Comparison of ENCODE assay signal across 8 mouse cellular contexts in the genomic region with DNA sequence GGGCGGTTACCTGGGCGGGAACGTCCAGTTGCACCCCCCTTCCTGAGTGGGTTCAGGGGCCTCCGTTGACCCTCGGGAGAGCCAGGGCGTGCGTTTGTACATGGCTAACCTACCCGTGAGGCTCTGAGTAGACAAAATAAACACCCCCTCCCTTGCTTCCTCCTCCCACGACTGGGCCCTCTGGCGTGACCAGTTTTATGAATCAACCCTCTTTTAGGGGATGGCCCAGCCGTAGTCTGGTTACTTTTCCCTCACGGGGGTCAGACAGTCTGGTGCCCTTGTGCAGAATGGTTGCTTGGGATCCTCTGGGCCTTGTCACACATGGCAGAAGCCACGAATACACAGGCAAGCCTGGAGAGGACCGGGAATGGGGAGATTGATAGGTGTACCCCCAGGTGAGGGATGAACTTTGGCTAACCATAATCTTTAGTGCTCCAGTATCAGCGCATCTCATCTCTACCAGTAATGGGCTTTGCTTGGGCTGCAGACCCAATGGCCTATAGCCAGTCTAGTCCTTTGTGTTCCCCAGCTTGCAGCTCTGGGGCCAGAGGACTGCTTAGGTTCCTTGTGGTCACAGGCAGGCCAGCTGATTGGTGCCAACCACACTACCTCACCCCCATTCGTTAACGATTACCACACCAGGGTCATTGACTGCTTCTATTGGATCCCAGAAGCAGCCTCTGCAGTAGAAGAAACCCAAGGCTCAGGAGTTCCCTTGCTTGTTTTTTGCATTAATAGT. TPM values are rescaled to one million over a fixed set of nuclear protein-coding genes. Genes with fewer than 3 reads are reported as not detected.
DNase-seq lines count a peak whose midpoint lies in the region; ATAC-seq and TF ChIP-seq lines count a peak whose summit lies in the region.

No protein-coding gene starts in this region.

- H3K9me3 ChIP-seq in embryonic facial prominence, embryonic 13.5 days: no peaks in the 10 kb centered on the region
- H3K9me3 ChIP-seq in hindbrain, embryonic 16.5 days (ENCODE audit: control insufficient read depth, low read length): no peaks in the 10 kb centered on the region
- no peaks in the 10 kb centered on the region for H3K9me3 ChIP-seq in liver, embryonic 12.5 days (replicated peaks)

- H3ac ChIP-seq in myocyte (ENCODE audit: control insufficient read depth, insufficient read length): peak overlapping the region; percentile 48

- DNase-seq in adrenal gland, adult 2 months: peak; percentile 34
- no peak for DNase-seq in adrenal gland, postnatal 4 days (ENCODE audit: low spot score in 2 of 2)
- DNase-seq in ovary, adult 18-20 months (ENCODE audit: low spot score): no peak
- no peak for DNase-seq in adrenal gland, adult (ENCODE audit: inconsistent age in 2 of 2, low spot score in 1 of 2)

- peak overlapping the region; percentile 84 for H3K4me3 ChIP-seq in embryonic facial prominence, embryonic 13.5 days
- H3K4me3 ChIP-seq in hindbrain, embryonic 16.5 days (ENCODE audit: low read length): peak overlapping the region; percentile 49
- H3K4me3 ChIP-seq in liver, embryonic 12.5 days: peak overlapping the region; percentile 64
- H3K4me3 ChIP-seq in myocyte: peak overlapping the region; percentile 61

- peaks cover 64% of the 10 kb centered on the region for H3K4me1 ChIP-seq in embryonic facial prominence, embryonic 13.5 days
- H3K4me1 ChIP-seq in hindbrain, embryonic 16.5 days (ENCODE audit: control insufficient read depth, insufficient read depth, low read depth, low read length): peaks cover 35% of the 10 kb centered on the region
- H3K4me1 ChIP-seq in liver, embryonic 12.5 days: peaks cover 63% of the 10 kb centered on the region

- peaks cover 17% of the 10 kb centered on the region; the same call in 1 of the 2 replicates for H3K36me3 ChIP-seq in embryonic facial prominence, embryonic 13.5 days
- H3K36me3 ChIP-seq in hindbrain, embryonic 16.5 days (ENCODE audit: control insufficient read depth, insufficient read depth, low read length): no peaks in the 10 kb centered on the region
- H3K36me3 ChIP-seq in liver, embryonic 12.5 days: no peaks in the 10 kb centered on the region
- no peaks in the 10 kb centered on the region for H3K36me3 ChIP-seq in myocyte (ENCODE audit: control insufficient read depth, insufficient read depth)

- H3K27me3 ChIP-seq in embryonic facial prominence, embryonic 13.5 days: no peaks in the 10 kb centered on the region
- no peaks in the 10 kb centered on the region for H3K27me3 ChIP-seq in hindbrain, embryonic 16.5 days (replicated peaks; ENCODE audit: control insufficient read depth, insufficient read depth, low read length)
- no peaks in the 10 kb centered on the region for H3K27me3 ChIP-seq in liver, embryonic 12.5 days (replicated peaks)
- H3K27me3 ChIP-seq in myocyte (ENCODE audit: control insufficient read depth, insufficient read depth, insufficient read length): no peaks in the 10 kb centered on the region

- peak overlapping the region; percentile 89 for H3K9ac ChIP-seq in embryonic facial prominence, embryonic 13.5 days
- H3K9ac ChIP-seq in hindbrain, embryonic 16.5 days (ENCODE audit: low read depth, low read length): peak overlapping the region; percentile 70
- peak overlapping the region; percentile 75 for H3K9ac ChIP-seq in liver, embryonic 12.5 days

- peaks cover 42% of the 10 kb centered on the region for H3K79me2 ChIP-seq in myocyte (ENCODE audit: control insufficient read depth, insufficient read depth)

- TF ChIP-seq POLR2A in myocyte (IDR thresholded peaks at IDR 0.05; ENCODE audit: insufficient read length, low read depth): peak; percentile 42

- peak; percentile 27; the same call in 1 of the 2 replicates for ATAC-seq in embryonic facial prominence, embryonic 13.5 days (ENCODE audit: insufficient number of reproducible peaks, insufficient read depth, low FRiP score, low TSS enrichment, low read depth)
- ATAC-seq in hindbrain, embryonic 16.5 days: no peak
- ATAC-seq in liver, embryonic 12.5 days: 0 out of 2 replicates have a peak, but pooled peaks have one; percentile 4

- peak overlapping the region; percentile 85 for H3K4me2 ChIP-seq in embryonic facial prominence, embryonic 13.5 days
- peak overlapping the region; percentile 70 for H3K4me2 ChIP-seq in hindbrain, embryonic 16.5 days (ENCODE audit: low read length)
- H3K4me2 ChIP-seq in liver, embryonic 12.5 days: peak overlapping the region; percentile 93
- peak overlapping the region; percentile 90 for H3K4me2 ChIP-seq in myocyte (ENCODE audit: low read depth)

- H3K27ac ChIP-seq in embryonic facial prominence, embryonic 13.5 days: peak overlapping the region; percentile 93
- peak overlapping the region; percentile 60; the same call in 1 of the 2 replicates for H3K27ac ChIP-seq in hindbrain, embryonic 16.5 days (ENCODE audit: low read depth, low read length)
- peak overlapping the region; percentile 75 for H3K27ac ChIP-seq in liver, embryonic 12.5 days

- 3% methylated on average over 17 of the region's 17 CpGs for WGBS in embryonic facial prominence, embryonic 13.5 days
- 11% methylated on average over 17 of the region's 17 CpGs for WGBS in hindbrain, embryonic 16.5 days
- WGBS in liver, embryonic 12.5 days (ENCODE audit: insufficient replicate concordance): 15% methylated on average over 17 of the region's 17 CpGs

TF ChIP-seq in myocyte, 11 proteins besides CTCF, POLR2A, EP300 and RAD21:
- TF ChIP-seq TCF3 (IDR thresholded peaks at IDR 0.05; ENCODE audit: insufficient read length, low read depth) (no peak), USF1 (IDR thresholded peaks at IDR 0.05; ENCODE audit: low read depth) (peak; percentile 19), MYOD1 (IDR thresholded peaks at IDR 0.05; ENCODE audit: control insufficient read depth in 1 of 3, insufficient read length in 2 of 3, low read depth in 2 of 3) (no peak), SRF (IDR thresholded peaks at IDR 0.05; ENCODE audit: control insufficient read depth, insufficient read length, low read depth) (no peak), POLR2AphosphoS2 (IDR thresholded peaks at IDR 0.05; ENCODE audit: insufficient read length, low read depth) (peak; percentile 53), MYOG (IDR thresholded peaks at IDR 0.05; ENCODE audit: control insufficient read depth in 1 of 3, insufficient read depth in 1 of 3, insufficient read length in 2 of 3, low read depth in 2 of 3) (no peak), REST (IDR thresholded peaks at IDR 0.05; ENCODE audit: insufficient read depth, insufficient read length) (no peak)

RNA-seq across cellular contexts. Expression of a gene that starts 0.6 kb away (rescaled TPM):
- 100 to 1,000 TPM; 122 to 148 TPM for total RNA-seq in adrenal gland, adult 2 months (2021)
- 33.2 and 37.5 TPM in 2 replicates for polyA plus RNA-seq in adrenal gland, adult 2 months (2012; rRNA removed)
- 10 to 100 TPM; 78.6 to 83.5 TPM for total RNA-seq in adrenal gland, postnatal 4 days (2021)
- polyA plus RNA-seq in embryonic facial prominence, embryonic 13.5 days (2015; fragmentation: Nextera tagmentation; extraction: Ambion mirVana): 54.0 and 58.7 TPM in 2 replicates
- 70.6 and 71.9 TPM in 2 replicates for polyA plus RNA-seq in hindbrain, embryonic 16.5 days (2015; fragmentation: Nextera tagmentation; extraction: Ambion mirVana)
- 69.2 and 74.2 TPM in 2 replicates for polyA plus RNA-seq in liver, embryonic 12.5 days (2016; fragmentation: Nextera tagmentation; extraction: Ambion mirVana)
- 69.5 TPM for polyA plus RNA-seq in myocyte (2012; fragmentation: generic; extraction: Trizol)

RNA-seq across cellular contexts. Expression of a gene that starts 0.7 kb away (rescaled TPM):
- total RNA-seq in adrenal gland, adult 2 months (2021): 10 to 100 TPM in 1 of 2 experiments, 1 to 10 TPM in 1; 8.4 to 15.4 TPM
- 28.1 and 30.9 TPM in 2 replicates for polyA plus RNA-seq in adrenal gland, adult 2 months (2012; rRNA removed)
- 10 to 100 TPM; 15.7 to 18.8 TPM for total RNA-seq in adrenal gland, postnatal 4 days (2021)
- polyA plus RNA-seq in embryonic facial prominence, embryonic 13.5 days (2015; fragmentation: Nextera tagmentation; extraction: Ambion mirVana): 29.2 and 30.2 TPM in 2 replicates
- 6.0 and 7.0 TPM in 2 replicates for polyA plus RNA-seq in hindbrain, embryonic 16.5 days (2015; fragmentation: Nextera tagmentation; extraction: Ambion mirVana)
- 4.7 and 5.0 TPM in 2 replicates for polyA plus RNA-seq in liver, embryonic 12.5 days (2016; fragmentation: Nextera tagmentation; extraction: Ambion mirVana)
- 34.7 TPM for polyA plus RNA-seq in myocyte (2012; fragmentation: generic; extraction: Trizol)

RNA-seq across cellular contexts. Expression of a gene that starts 15.6 kb away (rescaled TPM):
- 100 to 1,000 TPM; 104 to 111 TPM for total RNA-seq in adrenal gland, adult 2 months (2021)
- polyA plus RNA-seq in adrenal gland, adult 2 months (2012; rRNA removed): 16.0 and 33.4 TPM in 2 replicates
- total RNA-seq in adrenal gland, postnatal 4 days (2021): 10 to 100 TPM; 68.8 to 72.6 TPM
- 71.0 and 99.5 TPM in 2 replicates for polyA plus RNA-seq in embryonic facial prominence, embryonic 13.5 days (2015; fragmentation: Nextera tagmentation; extraction: Ambion mirVana)
- 139 and 150 TPM in 2 replicates for polyA plus RNA-seq in hindbrain, embryonic 16.5 days (2015; fragmentation: Nextera tagmentation; extraction: Ambion mirVana)
- 76.2 and 81.9 TPM in 2 replicates for polyA plus RNA-seq in liver, embryonic 12.5 days (2016; fragmentation: Nextera tagmentation; extraction: Ambion mirVana)
- polyA plus RNA-seq in myocyte (2012; fragmentation: generic; extraction: Trizol): 98.6 TPM

RNA-seq across cellular contexts. Expression of a gene that starts 39.1 kb away (rescaled TPM):
- total RNA-seq in adrenal gland, adult 2 months (2021): 10 to 100 TPM; 27.3 to 35.5 TPM
- polyA plus RNA-seq in adrenal gland, adult 2 months (2012; rRNA removed): 58.0 and 60.3 TPM in 2 replicates
- 10 to 100 TPM; 32.8 to 42.6 TPM for total RNA-seq in adrenal gland, postnatal 4 days (2021)
- 16.9 and 17.0 TPM in 2 replicates for polyA plus RNA-seq in embryonic facial prominence, embryonic 13.5 days (2015; fragmentation: Nextera tagmentation; extraction: Ambion mirVana)
- polyA plus RNA-seq in hindbrain, embryonic 16.5 days (2015; fragmentation: Nextera tagmentation; extraction: Ambion mirVana): 32.1 and 36.6 TPM in 2 replicates
- polyA plus RNA-seq in liver, embryonic 12.5 days (2016; fragmentation: Nextera tagmentation; extraction: Ambion mirVana): 11.3 and 11.9 TPM in 2 replicates
- polyA plus RNA-seq in myocyte (2012; fragmentation: generic; extraction: Trizol): 15.2 TPM

RNA-seq across cellular contexts. Expression of a gene that starts 45.9 kb away (rescaled TPM):
- total RNA-seq in adrenal gland, adult 2 months (2021): 10 to 100 TPM; 17.3 to 27.4 TPM
- 28.9 and 29.3 TPM in 2 replicates for polyA plus RNA-seq in adrenal gland, adult 2 months (2012; rRNA removed)
- 10 to 100 TPM; 66.0 to 77.7 TPM for total RNA-seq in adrenal gland, postnatal 4 days (2021)
- polyA plus RNA-seq in embryonic facial prominence, embryonic 13.5 days (2015; fragmentation: Nextera tagmentation; extraction: Ambion mirVana): 25.3 and 31.2 TPM in 2 replicates
- polyA plus RNA-seq in hindbrain, embryonic 16.5 days (2015; fragmentation: Nextera tagmentation; extraction: Ambion mirVana): 13.0 and 14.2 TPM in 2 replicates
- polyA plus RNA-seq in liver, embryonic 12.5 days (2016; fragmentation: Nextera tagmentation; extraction: Ambion mirVana): 6.1 and 7.3 TPM in 2 replicates
- polyA plus RNA-seq in myocyte (2012; fragmentation: generic; extraction: Trizol): 29.6 TPM
